Mouse (Mus musculus): ENCODE measurements around the gene Trim80.

Gene Trim80

GRCm38 (mm10) chr11:115439906-115440595, at the start of gene Trim80:
Trim80 (plus strand) TSS chr11:115440545.
- DNase-seq (ENCODE audit: low read depth) = no peak

- DNase-seq (ENCODE audit: low read depth) = no peak
Measured at GRCm38 (mm10) chr11:115391358-115391757, 49.0 kb upstream of the Trim80 start.

- no peak for DNase-seq (ENCODE audit: low read depth)
Measured at GRCm38 (mm10) chr11:115393721-115394325, 46.5 kb upstream of the Trim80 start.

DNA sequence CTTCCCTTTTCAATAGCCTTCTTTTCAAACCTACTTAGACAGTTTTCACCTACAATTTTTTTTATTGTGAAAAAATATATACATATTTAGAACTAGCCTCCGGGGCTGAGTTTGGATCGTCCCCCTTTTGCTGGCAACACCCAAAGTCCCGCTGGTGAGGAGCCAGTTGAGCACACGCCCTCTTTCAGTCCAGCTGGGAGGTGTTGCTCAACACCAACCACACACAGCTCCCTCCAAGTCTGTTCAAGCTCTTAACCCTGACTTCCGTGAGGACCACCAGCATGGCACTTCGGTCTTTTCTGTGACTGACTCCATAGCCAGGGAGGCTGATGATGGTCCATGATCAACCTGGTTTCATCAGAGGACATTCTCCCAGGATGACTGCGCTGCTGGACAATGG, 42.3 kb upstream of the Trim80 start:
- peak; percentile 38 for DNase-seq (ENCODE audit: low read depth)

- no peak for DNase-seq (ENCODE audit: low read depth)
Measured at GRCm38 (mm10) chr11:115400126-115400525, 40.2 kb upstream of the Trim80 start.

DNA sequence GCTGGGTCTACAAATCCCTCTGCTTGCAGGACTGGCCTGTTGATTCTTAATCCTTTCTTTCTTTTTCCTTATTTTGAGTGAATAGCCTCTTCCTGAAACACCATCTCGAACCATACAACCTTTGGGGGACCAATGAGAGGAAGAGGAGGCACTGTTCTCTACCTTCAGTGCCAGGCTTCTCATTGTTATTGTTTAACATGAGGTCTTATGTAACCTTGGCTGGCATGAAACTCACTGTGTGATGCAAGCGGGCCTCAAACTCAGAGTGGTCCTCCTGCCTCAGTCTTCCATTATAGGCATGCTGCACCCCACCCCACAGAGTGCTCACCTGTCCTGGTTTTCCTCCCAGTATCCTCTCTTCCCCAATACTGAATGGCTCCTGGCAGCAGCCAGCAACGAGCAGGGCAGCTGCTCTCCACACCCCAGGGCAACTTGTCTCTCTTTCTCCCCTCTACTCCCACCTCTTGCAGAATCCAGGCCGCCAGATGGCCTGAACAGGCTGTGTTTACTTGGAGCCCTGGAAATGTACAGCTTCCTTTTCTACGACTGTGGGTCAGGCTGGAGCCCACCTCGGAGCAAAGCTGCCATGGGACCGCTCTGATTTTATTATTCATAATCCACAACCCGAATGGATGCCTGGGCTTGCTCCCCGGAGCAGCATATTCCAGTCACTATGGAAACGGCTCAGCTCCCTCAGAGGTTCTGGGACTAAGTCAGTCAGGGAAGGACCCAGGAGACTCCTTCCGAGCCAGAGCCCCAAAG, 39.5 kb upstream of the Trim80 start:
- no peak for DNase-seq (ENCODE audit: low read depth)

GRCm38 (mm10) chr11:115403338-115404124, 36.8 kb upstream of the Trim80 start, which contains the start of gene Mrpl58:
Mrpl58 (plus strand) TSS chr11:115403752.
- peak; percentile 89 for DNase-seq (ENCODE audit: low read depth)

DNA sequence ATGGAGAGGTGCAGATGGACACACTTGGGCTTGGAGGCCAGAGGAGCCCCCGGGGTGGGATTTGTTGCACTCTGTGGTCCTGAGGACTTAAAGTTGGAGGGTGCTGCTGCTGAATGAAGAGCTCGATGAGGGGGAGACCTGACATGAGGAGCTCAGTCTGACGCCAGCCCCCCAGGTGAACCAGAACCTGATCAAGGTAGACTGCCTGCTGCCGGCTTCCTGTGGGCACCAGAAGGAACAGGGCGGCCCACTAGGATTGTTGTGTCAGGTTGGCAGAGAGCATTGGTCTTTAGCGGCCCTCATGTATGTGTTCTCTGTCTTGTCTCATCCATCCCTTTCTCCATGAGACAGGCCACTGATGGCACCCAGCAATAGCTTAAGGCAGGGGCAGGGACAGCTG, 34.6 kb upstream of the Trim80 start:
- no peak for DNase-seq (ENCODE audit: low read depth)

DNA sequence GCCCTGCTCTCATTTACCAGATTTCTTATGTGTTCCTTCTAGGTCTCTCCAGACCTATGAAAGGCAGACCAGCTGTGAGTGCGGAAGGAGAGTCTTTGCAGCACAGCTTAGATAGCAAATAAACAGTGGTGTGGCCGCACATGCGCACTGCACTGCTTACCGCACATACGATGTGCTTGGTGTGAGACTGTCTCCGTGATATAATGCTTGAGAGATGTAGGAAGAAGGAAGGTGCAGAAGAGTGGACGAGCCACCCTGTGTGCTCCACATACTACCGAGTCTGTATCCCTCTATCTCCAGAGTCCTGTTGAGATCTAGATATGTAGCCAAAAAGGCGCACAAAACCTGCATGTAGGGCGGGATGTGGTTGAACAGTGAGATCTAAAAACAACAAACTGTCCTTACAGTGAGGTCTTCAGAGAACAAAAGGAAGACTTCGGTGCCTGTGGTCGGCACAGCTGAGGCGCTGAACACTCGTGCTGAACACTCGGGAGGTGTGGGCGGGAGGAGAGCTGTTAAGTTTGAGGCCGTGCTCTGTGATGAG, 33.4 kb upstream of the Trim80 start:
- DNase-seq (ENCODE audit: low read depth) = no peak

DNA sequence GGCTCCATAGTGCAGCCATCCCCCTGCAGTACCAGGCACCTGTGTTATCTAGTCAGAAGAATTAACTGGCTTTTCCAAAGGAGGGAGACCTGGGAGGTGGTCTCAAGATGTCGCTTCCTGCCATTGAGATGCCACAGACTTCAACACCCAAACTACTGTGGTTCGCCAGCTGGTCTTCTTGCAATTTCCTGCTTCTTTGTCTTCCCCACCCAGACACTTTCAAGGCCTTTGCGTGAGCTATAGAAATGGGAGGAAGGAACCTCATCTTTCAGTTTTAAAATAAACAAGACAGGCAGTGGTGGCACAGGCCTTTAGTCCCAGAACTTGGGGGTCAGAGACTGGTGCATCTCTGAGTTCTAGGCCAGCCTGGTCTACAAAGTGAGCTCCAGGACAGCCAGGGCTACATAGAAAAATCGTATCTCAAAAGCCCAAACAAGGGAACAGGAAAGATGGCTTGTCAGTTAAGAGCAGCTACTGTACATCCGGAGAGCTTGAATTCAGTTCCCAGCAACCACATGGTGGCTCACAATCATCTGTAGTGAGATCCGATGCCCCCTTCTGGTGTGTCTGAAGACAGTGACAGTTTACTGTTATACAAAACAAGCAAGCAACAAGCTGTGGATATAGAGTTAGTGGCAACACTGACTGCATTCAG, 32.0 kb upstream of the Trim80 start:
- DNase-seq (ENCODE audit: low read depth) = peak; percentile 64

- no peak for DNase-seq (ENCODE audit: low read depth)
Measured at GRCm38 (mm10) chr11:115409556-115409955, 30.8 kb upstream of the Trim80 start.

GRCm38 (mm10) chr11:115419531-115420237, 20.7 kb upstream of the Trim80 start, which contains the start of the genes Atp5h and Kctd2:
Atp5h (minus strand) TSS chr11:115419962.
Kctd2 (plus strand) TSS chr11:115420128.
- DNase-seq (ENCODE audit: low read depth) = peak; percentile 96

DNA sequence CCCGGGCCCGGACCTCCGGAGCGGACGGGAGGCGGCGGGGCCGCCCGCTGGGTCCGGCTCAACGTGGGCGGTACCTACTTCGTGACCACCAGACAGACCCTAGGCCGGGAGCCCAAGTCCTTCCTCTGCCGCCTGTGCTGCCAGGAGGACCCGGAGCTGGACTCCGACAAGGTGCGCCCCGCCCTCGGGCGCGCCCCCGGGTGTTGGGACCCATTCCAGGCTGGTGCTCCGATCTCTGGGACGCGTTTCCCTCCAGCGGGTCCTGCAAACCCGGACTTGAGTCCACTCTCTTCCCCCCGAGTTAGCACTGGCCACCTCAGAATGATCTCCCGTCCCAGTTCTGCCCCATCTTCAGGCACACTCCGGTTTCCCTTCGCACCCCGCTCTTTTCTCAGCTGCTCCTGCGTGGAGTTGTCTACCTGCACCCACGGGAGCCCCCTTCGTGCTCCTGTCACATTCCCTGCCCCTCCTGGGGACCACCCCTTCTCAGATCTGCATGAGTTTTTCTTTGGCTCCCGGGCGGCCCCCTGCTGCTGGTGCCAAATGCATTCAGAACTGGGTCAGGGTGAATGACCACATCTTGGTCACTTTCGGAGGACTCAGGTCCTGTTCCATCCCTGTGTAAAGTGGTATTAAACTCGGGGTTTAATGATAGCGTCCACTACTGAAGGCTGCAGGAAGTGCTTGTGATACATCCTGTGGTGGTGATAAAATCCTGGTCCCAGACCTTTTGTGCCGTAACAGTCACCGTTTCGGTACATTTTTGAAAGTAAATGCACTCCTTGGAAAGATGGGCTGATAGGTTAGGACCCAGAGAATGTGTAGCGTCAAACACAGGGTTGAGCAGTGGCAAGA, 19.8 kb upstream of the Trim80 start:
- peak; percentile 31 for DNase-seq (ENCODE audit: low read depth)

GRCm38 (mm10) chr11:115421328-115421727, 19.0 kb upstream of the Trim80 start:
- no peak for DNase-seq (ENCODE audit: low read depth)

DNA sequence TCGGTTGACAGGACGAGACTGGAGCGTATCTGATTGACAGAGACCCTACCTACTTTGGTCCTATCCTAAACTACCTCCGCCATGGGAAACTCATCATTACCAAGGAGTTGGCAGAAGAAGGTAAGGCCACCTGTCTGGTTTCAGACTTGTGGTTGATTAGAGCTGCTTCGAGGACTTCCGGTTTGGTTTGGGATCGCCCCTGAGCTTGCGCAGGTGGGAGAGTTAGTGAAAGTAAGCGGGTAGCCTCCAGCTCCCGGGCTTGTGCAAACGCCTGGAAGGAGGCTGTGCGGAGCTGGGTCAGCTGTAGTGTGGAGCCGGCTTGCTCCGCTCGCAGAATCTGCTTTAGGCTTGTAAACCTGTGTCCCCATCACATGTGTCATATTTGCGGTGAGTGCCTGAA, 18.4 kb upstream of the Trim80 start:
- DNase-seq (ENCODE audit: low read depth) = no peak

GRCm38 (mm10) chr11:115423091-115423490, 17.3 kb upstream of the Trim80 start:
- no peak for DNase-seq (ENCODE audit: low read depth)

DNA sequence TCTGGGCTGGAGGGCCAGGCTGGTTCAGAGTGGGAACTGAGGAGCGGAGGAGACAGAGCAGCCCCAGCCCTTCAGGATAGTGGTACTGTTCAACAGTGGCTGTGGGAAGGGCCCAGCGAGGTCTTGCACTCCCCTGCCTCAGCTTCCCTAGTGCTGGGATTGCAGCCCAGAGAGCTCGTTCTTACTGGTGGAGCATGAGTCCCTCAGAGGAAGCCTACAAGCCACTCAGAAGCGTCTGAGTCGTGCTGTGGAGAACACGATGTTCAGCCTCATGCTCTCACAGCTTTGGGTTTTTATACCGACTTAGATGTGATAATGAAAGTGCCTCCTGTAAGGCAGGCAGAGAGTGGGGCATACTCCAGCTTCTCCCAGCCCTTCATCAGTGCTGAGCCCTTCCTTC, 15.7 kb upstream of the Trim80 start:
- no peak for DNase-seq (ENCODE audit: low read depth)

GRCm38 (mm10) chr11:115425671-115426070, 14.7 kb upstream of the Trim80 start:
- no peak for DNase-seq (ENCODE audit: low read depth)

DNA sequence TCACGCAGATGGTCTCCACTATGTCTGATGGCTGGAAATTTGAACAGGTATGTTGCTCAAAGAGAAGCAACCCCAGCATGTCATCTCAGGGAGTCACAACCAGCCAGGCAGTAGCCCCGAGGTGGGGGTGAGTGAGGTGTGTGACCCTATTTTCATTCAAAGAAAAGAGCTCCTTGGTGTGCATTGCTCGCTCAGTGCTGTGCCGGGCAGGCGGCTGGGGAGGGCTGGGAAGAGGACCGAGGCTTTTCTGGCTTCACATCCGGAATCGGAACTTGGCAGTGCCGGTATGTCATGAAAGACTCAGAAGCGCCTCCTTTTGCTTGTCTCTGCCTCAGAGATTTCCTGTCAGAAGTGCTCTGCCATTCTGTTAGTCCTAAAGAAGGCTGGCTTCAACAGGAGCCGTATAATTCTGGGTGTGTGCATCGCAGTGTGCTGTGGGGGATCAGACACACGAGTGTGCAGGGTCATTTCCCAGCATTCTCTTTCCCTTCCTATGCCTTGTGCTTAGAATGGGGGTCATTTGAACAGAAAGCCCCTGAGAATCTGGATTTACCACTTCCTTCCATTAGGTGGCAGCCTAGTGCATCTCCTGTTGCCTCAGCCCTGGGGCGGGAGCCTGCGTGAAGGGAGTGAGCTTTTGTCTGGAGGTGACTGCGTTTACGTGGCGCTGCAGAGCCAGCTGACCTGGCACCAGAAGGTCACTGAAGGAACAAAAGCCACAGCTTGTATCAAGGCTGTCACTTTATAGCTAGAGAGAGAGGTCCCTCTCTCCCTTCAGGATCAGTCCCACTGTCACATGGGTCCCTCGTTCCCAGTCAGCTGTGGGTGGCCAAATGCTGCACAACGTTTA, 12.6 kb upstream of the Trim80 start:
- DNase-seq (ENCODE audit: low read depth) = peak; percentile 66

Data from 416B (cell line).